ENCODE assay signal across 12 mouse cellular contexts in the genomic region with DNA sequence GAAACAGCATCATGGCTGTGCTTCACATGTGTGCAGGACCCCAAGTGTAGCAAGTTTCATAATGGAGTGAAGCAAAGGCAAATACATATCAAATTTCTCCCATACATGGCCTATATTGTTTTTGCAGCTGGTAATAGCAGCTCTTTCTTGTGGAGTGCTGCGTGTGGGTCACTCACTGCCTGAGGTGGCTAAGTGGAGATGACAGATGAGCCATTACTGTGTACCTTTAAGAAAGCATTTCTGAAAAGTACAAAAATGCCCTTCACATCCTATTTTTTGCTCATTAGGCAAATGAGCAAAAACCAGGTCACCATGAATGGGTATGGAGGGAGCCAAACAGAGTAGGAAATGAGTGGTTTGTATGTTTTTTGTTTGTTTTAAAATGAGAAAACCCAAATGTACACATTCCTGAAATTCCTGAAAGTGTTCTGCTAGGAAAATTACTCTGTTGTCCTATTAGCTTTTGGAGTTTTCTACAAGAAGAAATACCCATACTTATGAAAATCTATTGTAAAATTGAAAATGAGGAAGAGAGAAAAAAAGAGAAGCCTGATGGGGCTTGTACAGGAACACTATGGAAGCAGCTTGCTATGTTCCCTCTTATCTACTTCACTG.
"Had no signal": no experiment of that assay in that cellular context is flagged by ENCODE, and none has a peak within 500 bp of the region (broad histone marks: within the 10 kb centered on the region; RNA-seq: fewer than 3 reads in every experiment).

No protein-coding gene starts in this region.

- H3K4me3 ChIP-seq: limb, embryonic 13.5 days; midbrain, embryonic 10.5 days; neural tube, embryonic 13.5 days had no signal

- DNase-seq: kidney, adult 11 months; kidney, adult 9 months; kidney, postnatal 10 days; left cerebral cortex, postnatal 4 days; lung, adult 18-20 months; midbrain, embryonic 14.5 days; spleen, adult 18-20 months; thymus, postnatal 36 days had no signal

- H3K4me2 ChIP-seq: limb, embryonic 13.5 days; neural tube, embryonic 13.5 days had no signal

- H3K4me1 ChIP-seq: limb, embryonic 13.5 days; midbrain, embryonic 10.5 days; neural tube, embryonic 13.5 days had no signal

- H3K9ac ChIP-seq: limb, embryonic 13.5 days; liver, embryonic 14.5 days; neural tube, embryonic 13.5 days had no signal

- H3K27ac ChIP-seq: limb, embryonic 13.5 days; liver, embryonic 14.5 days; midbrain, embryonic 10.5 days; neural tube, embryonic 13.5 days had no signal

- H3K27me3 ChIP-seq: limb, embryonic 13.5 days; neural tube, embryonic 13.5 days had no signal

- H3K9me3 ChIP-seq: limb, embryonic 13.5 days; midbrain, embryonic 10.5 days; neural tube, embryonic 13.5 days had no signal

- H3K36me3 ChIP-seq: limb, embryonic 13.5 days; midbrain, embryonic 10.5 days had no signal
